Mouse (Mus musculus) layer of hippocampus, postnatal 10 days (tissue): ENCODE data around the gene Erap1. TPM values are rescaled to one million over a fixed set of nuclear protein-coding genes. Genes with fewer than 3 reads are reported as not detected.
"Not testable (repeated sequence)": the region's sequence is repeated elsewhere in the genome, so short reads cannot be mapped to it uniquely, and the experiment has no call there.

Experiments used
- DNase-seq, 2 experiments: peaks; one replicate each; pipeline ENCODE4 v3.0.0; 2021; ENCODE audit warnings: low spot score in 2 of 2
- long read RNA-seq: library from polyadenylated mRNA; stranded (forward); transcript quantifications from one replicate; pipeline ENCODE4 v2.0.0, GENCODE M21; 2023
- total RNA-seq, 2 experiments: library from RNA; stranded (reverse); gene quantifications; 2 replicates each; pipeline ENCODE4 v1.2.3; 2021

Erap1 gene
- total RNA-seq: 10 to 100 TPM in 1 of 2 experiments, 1 to 10 TPM in 1; 9.6 to 10.0 TPM
- long read RNA-seq, partial matches to known transcripts: 1 of 3 reads
- long read RNA-seq, other reads (novel, unspliced or antisense): 2 of 3 reads

GRCm38 (mm10) chr13:74638793-74639711, at the start of gene Erap1:
Gene Erap1 (plus strand): TSS chr13:74639568.
- DNase-seq: peak; percentile 9 to 32

- not testable (repeated sequence) for DNase-seq
These were observed 48.0 kb upstream of the Erap1 start for GRCm38 (mm10) chr13:74591401-74591821.

- not testable (repeated sequence) for DNase-seq
These were observed 47.5 kb upstream of the Erap1 start for GRCm38 (mm10) chr13:74591828-74592227.

GRCm38 (mm10) chr13:74597022-74597421, 42.3 kb upstream of the Erap1 start:
- DNase-seq: not testable (repeated sequence)

GRCm38 (mm10) chr13:74601776-74602175, 37.6 kb upstream of the Erap1 start:
- not testable (repeated sequence) for DNase-seq

- peak; percentile 68 to 73 for DNase-seq
These were observed 22.0 kb upstream of the Erap1 start for GRCm38 (mm10) chr13:74617163-74618019.

- DNase-seq: no peak
These were observed 7.0 kb upstream of the Erap1 start for GRCm38 (mm10) chr13:74632327-74632726.

GRCm38 (mm10) chr13:74632857-74633256, 6.5 kb upstream of the Erap1 start:
- no peak for DNase-seq

GRCm38 (mm10) chr13:74639712-74640522, 549 bp downstream of the Erap1 start:
- peak; percentile 73 to 79 for DNase-seq

GRCm38 (mm10) chr13:74640523-74640920, 1.2 kb downstream of the Erap1 start:
- not testable (repeated sequence) for DNase-seq

GRCm38 (mm10) chr13:74695497-74696193, 56.3 kb downstream of the Erap1 start:
- DNase-seq: no peak

GRCm38 (mm10) chr13:74696225-74696624, 56.9 kb downstream of the Erap1 start:
- no peak for DNase-seq

- no peak for DNase-seq
These were observed 79.6 kb downstream of the Erap1 start for GRCm38 (mm10) chr13:74719002-74719401.

GRCm38 (mm10) chr13:74733726-74734125, 94.4 kb downstream of the Erap1 start:
- no peak for DNase-seq

GRCm38 (mm10) chr13:74735834-74736233, 96.5 kb downstream of the Erap1 start:
- no peak for DNase-seq

GRCm38 (mm10) chr13:74736396-74736795, 97.0 kb downstream of the Erap1 start:
- no peak for DNase-seq
